Mouse (Mus musculus): ENCODE results near the gene Zfp382. TPM values are rescaled to one million over a fixed set of nuclear protein-coding genes. Genes with fewer than 3 reads are reported as not detected.

The Zfp382 gene
- 3.9 TPM for polyA plus RNA-seq (2014; fragmentation: Illumina TruSeq; extraction: RNeasy Lipid Tissue Mini Kit (QIAGEN cat#74804); ENCODE audit: low read depth, low replicate concordance)

GRCm38 (mm10) chr7:30121308-30122187 is at the start of gene Zfp382:
TSS of gene Zfp382 (plus strand) at chr7:30121942.

GRCm38 (mm10) chr7:30072146-30073028 is 49.4 kb upstream of the Zfp382 start, which contains the start of gene Zfp82:
TSS of gene Zfp82 (minus strand) at chr7:30072900.

GRCm38 (mm10) chr7:30090092-30090969 is 31.4 kb upstream of the Zfp382 start, which contains the start of the genes Gm26920 and Zfp566:
TSS of gene Gm26920 (minus strand) at chr7:30090410.
TSS of gene Zfp566 (minus strand) at chr7:30090527.

GRCm38 (mm10) chr7:30094646-30095429 is 26.9 kb upstream of the Zfp382 start, which contains the start of gene Zfp260:
TSS of gene Zfp260 (plus strand) at chr7:30094777.

GRCm38 (mm10) chr7:30169583-30170282 is 48.0 kb downstream of the Zfp382 start, which contains the start of gene Zfp146:
TSS of gene Zfp146 (minus strand) at chr7:30169750.

GRCm38 (mm10) chr7:30183879-30184289 is 62.1 kb downstream of the Zfp382 start, which contains the start of gene Cox7a1:
TSS of gene Cox7a1 (plus strand) at chr7:30184144.

Other genes with a start within 250 kb of the Zfp382 start
- gene Zfp27, start 215.4 kb upstream of the Zfp382 start, polyA plus RNA-seq (2014; fragmentation: Illumina TruSeq; extraction: RNeasy Lipid Tissue Mini Kit (QIAGEN cat#74804); ENCODE audit: low read depth, low replicate concordance): 6.2 TPM
- 10.8 TPM for gene Zfp383, start 213.7 kb upstream of the Zfp382 start, polyA plus RNA-seq (2014; fragmentation: Illumina TruSeq; extraction: RNeasy Lipid Tissue Mini Kit (QIAGEN cat#74804); ENCODE audit: low read depth, low replicate concordance)
- 20.8 TPM for gene Zfp74, start 167.9 kb upstream of the Zfp382 start, polyA plus RNA-seq (2014; fragmentation: Illumina TruSeq; extraction: RNeasy Lipid Tissue Mini Kit (QIAGEN cat#74804); ENCODE audit: low read depth, low replicate concordance)
- gene Zfp568, start 138.0 kb upstream of the Zfp382 start, polyA plus RNA-seq (2014; fragmentation: Illumina TruSeq; extraction: RNeasy Lipid Tissue Mini Kit (QIAGEN cat#74804); ENCODE audit: low read depth, low replicate concordance): 5.6 TPM
- 7.2 TPM for gene Zfp14, start 70.6 kb upstream of the Zfp382 start, polyA plus RNA-seq (2014; fragmentation: Illumina TruSeq; extraction: RNeasy Lipid Tissue Mini Kit (QIAGEN cat#74804); ENCODE audit: low read depth, low replicate concordance)
- 1.8 TPM for gene Zfp82, start 49.0 kb upstream of the Zfp382 start, polyA plus RNA-seq (2014; fragmentation: Illumina TruSeq; extraction: RNeasy Lipid Tissue Mini Kit (QIAGEN cat#74804); ENCODE audit: low read depth, low replicate concordance)
- not detected for gene Gm26920, start 31.5 kb upstream of the Zfp382 start, polyA plus RNA-seq (2014; fragmentation: Illumina TruSeq; extraction: RNeasy Lipid Tissue Mini Kit (QIAGEN cat#74804); ENCODE audit: low read depth, low replicate concordance)
- 2.0 TPM for gene Zfp566, start 31.4 kb upstream of the Zfp382 start, polyA plus RNA-seq (2014; fragmentation: Illumina TruSeq; extraction: RNeasy Lipid Tissue Mini Kit (QIAGEN cat#74804); ENCODE audit: low read depth, low replicate concordance)
- 142 TPM for gene Zfp260, start 27.2 kb upstream of the Zfp382 start, polyA plus RNA-seq (2014; fragmentation: Illumina TruSeq; extraction: RNeasy Lipid Tissue Mini Kit (QIAGEN cat#74804); ENCODE audit: low read depth, low replicate concordance)
- 49.5 TPM for gene Zfp146, start 47.8 kb downstream of the Zfp382 start, polyA plus RNA-seq (2014; fragmentation: Illumina TruSeq; extraction: RNeasy Lipid Tissue Mini Kit (QIAGEN cat#74804); ENCODE audit: low read depth, low replicate concordance)
- gene Cox7a1, start 62.2 kb downstream of the Zfp382 start, polyA plus RNA-seq (2014; fragmentation: Illumina TruSeq; extraction: RNeasy Lipid Tissue Mini Kit (QIAGEN cat#74804); ENCODE audit: low read depth, low replicate concordance): 2.9 TPM
- 171 TPM for gene Capns1, start 76.9 kb downstream of the Zfp382 start, polyA plus RNA-seq (2014; fragmentation: Illumina TruSeq; extraction: RNeasy Lipid Tissue Mini Kit (QIAGEN cat#74804); ENCODE audit: low read depth, low replicate concordance)
- not detected for gene Polr2i, start 110.0 kb downstream of the Zfp382 start, polyA plus RNA-seq (2014; fragmentation: Illumina TruSeq; extraction: RNeasy Lipid Tissue Mini Kit (QIAGEN cat#74804); ENCODE audit: low read depth, low replicate concordance)
- gene Tbcb, start 110.3 kb downstream of the Zfp382 start, polyA plus RNA-seq (2014; fragmentation: Illumina TruSeq; extraction: RNeasy Lipid Tissue Mini Kit (QIAGEN cat#74804); ENCODE audit: low read depth, low replicate concordance): 7.1 TPM
- not detected for gene Ovol3, start 113.8 kb downstream of the Zfp382 start, polyA plus RNA-seq (2014; fragmentation: Illumina TruSeq; extraction: RNeasy Lipid Tissue Mini Kit (QIAGEN cat#74804); ENCODE audit: low read depth, low replicate concordance)
- gene Thap8, start 158.2 kb downstream of the Zfp382 start, polyA plus RNA-seq (2014; fragmentation: Illumina TruSeq; extraction: RNeasy Lipid Tissue Mini Kit (QIAGEN cat#74804); ENCODE audit: low read depth, low replicate concordance): not detected
- gene Wdr62, start 158.5 kb downstream of the Zfp382 start, polyA plus RNA-seq (2014; fragmentation: Illumina TruSeq; extraction: RNeasy Lipid Tissue Mini Kit (QIAGEN cat#74804); ENCODE audit: low read depth, low replicate concordance): 0.12 TPM
- gene Clip3, start 169.8 kb downstream of the Zfp382 start, polyA plus RNA-seq (2014; fragmentation: Illumina TruSeq; extraction: RNeasy Lipid Tissue Mini Kit (QIAGEN cat#74804); ENCODE audit: low read depth, low replicate concordance): 14.6 TPM
- 5.4 TPM for gene Alkbh6, start 186.8 kb downstream of the Zfp382 start, polyA plus RNA-seq (2014; fragmentation: Illumina TruSeq; extraction: RNeasy Lipid Tissue Mini Kit (QIAGEN cat#74804); ENCODE audit: low read depth, low replicate concordance)
- gene Syne4, start 192.9 kb downstream of the Zfp382 start, polyA plus RNA-seq (2014; fragmentation: Illumina TruSeq; extraction: RNeasy Lipid Tissue Mini Kit (QIAGEN cat#74804); ENCODE audit: low read depth, low replicate concordance): 2.3 TPM
- 1.2 TPM for gene E130208F15Rik, start 199.8 kb downstream of the Zfp382 start, polyA plus RNA-seq (2014; fragmentation: Illumina TruSeq; extraction: RNeasy Lipid Tissue Mini Kit (QIAGEN cat#74804); ENCODE audit: low read depth, low replicate concordance)
- 3.0 TPM for gene Sdhaf1, start 202.0 kb downstream of the Zfp382 start, polyA plus RNA-seq (2014; fragmentation: Illumina TruSeq; extraction: RNeasy Lipid Tissue Mini Kit (QIAGEN cat#74804); ENCODE audit: low read depth, low replicate concordance)
- 1.4 TPM for gene Lrfn3, start 240.8 kb downstream of the Zfp382 start, polyA plus RNA-seq (2014; fragmentation: Illumina TruSeq; extraction: RNeasy Lipid Tissue Mini Kit (QIAGEN cat#74804); ENCODE audit: low read depth, low replicate concordance)

Measured in adrenal gland, adult 10 weeks (tissue).